Mouse (Mus musculus) liver, embryonic 18 days (tissue): ENCODE measurements around the gene Hoxa7. TPM values are rescaled to one million over a fixed set of nuclear protein-coding genes. Genes with fewer than 3 reads are reported as not detected.

ENCODE experiments used
- polyA plus RNA-seq: library from polyadenylated mRNA; depleted of rRNA; stranded (reverse); fragments of >200 nt; gene quantifications from 2 replicates; pipeline ENCODE4 v1.2.3, GENCODE M21; 2012; rRNA removed

Hoxa7 gene
- 0.23 and 0.26 TPM in 2 replicates for polyA plus RNA-seq

DNA sequence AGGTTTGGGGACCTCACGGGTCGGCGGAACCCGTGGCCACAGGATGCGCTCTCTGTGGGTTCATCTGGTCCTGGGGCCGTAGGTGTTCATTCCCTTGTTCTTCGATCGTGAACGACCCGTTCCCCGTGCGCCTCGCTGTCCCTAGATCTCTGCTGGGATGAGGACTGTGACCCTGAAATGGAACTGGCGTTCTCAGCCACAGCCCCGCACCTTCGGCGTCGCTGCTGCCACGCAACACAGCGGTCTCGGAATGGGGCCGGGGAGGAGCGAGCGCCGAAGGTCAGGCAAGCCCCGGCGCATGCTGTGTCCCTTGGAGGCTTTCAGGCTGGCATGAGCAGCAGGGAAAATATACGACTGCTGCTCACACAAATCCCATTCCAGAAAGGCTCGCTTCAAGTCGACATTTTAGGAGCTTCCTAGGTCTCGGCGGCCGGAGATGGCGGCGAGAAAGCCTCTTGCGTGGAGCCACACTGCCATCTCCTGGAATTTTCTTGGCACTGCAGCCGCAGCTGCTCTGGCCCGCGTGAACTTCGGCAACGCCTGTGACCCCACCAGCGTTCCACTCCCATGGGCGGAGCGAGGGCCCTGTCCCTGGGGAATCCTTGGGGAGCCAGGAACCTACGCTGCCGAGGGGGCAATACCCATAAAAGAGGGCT is at the start of gene Hoxa7:
TSS of gene Hoxa7 (minus strand) at position 518 of the 656 bp plus-strand sequence.

DNA sequence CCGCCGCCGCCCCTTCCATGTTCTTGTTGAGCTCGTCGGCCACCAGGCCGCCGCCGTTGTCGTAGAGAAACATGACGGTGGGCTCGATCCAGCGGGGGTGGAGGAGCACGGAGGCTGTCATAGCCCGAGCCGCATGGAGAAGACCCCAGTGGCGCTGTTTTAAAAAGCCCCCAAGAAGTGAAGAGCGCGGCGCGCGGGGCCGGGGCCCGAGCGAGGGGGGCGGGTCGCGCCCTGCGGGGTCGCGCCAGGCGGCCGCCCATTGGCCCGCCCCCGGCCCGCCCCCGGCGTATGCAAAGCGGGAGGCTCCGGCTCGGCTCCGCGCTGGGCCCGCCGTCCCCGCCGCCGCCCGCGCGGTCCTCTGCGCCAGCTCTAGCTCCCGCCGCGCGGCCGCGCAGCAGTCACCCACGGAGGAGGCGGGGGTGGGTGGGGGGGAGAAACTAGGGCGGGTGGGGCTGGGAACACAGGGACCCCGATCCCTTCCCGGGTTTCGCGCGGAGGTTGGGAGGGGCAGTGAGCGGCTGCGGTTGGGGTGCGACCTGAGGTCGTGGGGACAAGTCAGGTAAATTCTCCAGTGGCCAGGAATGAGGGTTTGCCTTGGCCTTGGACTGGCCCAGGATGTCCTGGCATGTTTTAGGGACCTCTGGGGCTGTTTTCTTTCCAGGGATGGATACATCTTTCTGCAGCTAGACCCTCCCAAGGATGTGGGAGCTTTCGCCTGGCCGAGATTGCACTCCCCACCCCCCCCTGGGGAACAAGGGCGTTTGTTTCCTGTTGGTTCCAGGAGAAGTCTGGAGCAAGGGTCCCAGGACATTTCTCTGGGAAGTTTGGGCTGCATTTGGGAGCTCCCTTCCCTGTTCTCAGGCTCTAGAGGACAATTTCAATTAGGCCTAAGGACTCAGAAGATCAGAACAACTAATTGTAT is 39.3 kb upstream of the Hoxa7 start, which contains the start of gene Hoxa13:
TSS of gene Hoxa13 (minus strand) at position 227 of the 922 bp plus-strand sequence.

DNA sequence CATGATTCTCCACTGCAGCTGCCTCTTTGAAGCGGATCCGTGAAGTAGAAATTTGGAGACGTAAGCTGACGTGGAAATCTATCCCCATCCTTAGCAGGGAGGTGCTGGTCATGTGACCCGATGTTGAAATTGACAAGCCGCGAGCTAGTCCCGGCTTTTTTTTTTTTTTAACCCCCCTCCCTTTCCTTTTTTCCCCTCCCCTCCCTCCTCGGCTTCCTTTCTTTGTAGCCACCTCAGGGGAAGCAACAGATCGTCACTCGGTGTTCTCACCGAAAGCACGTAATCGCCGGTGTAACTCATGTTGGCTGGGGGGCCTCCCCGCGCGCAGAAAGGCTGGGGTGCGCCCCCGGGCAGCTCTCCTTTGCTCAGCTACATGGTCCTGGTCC is 24.1 kb upstream of the Hoxa7 start, which contains the start of gene Hoxa11:
TSS of gene Hoxa11 (minus strand) at position 54 of the 386 bp plus-strand sequence.

DNA sequence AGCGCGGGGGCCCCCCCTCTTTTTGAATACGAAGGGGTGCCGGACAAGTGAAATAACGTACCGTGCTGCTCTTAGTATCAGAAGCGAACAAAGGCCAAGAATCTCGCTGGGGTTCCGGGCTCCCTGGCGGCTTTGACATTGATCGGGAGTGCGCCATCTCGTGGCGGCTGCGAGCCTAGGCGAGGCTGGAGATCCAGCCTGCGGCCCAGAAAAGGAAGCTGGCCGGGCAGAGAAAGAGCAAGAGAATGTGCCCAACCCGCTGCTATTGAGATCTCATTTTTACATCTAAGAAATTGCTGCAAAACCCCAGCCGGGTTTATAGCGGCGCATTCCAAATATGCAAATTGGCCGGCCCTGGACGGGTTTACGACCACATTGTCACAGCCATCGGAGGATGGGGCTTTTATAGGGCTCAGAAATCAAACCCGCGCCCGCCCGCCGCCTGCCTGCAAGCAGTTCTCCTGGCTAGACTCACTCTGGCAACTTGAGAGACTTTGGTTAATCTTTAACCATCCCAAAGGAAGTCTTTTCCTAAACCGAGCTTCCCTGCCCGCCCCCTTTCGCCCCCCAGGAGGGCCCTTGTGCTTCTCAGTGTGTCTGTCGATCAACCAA is 18.8 kb upstream of the Hoxa7 start, which contains the start of gene Hoxa10:
TSS of gene Hoxa10 (minus strand) at position 466 of the 612 bp plus-strand sequence.

DNA sequence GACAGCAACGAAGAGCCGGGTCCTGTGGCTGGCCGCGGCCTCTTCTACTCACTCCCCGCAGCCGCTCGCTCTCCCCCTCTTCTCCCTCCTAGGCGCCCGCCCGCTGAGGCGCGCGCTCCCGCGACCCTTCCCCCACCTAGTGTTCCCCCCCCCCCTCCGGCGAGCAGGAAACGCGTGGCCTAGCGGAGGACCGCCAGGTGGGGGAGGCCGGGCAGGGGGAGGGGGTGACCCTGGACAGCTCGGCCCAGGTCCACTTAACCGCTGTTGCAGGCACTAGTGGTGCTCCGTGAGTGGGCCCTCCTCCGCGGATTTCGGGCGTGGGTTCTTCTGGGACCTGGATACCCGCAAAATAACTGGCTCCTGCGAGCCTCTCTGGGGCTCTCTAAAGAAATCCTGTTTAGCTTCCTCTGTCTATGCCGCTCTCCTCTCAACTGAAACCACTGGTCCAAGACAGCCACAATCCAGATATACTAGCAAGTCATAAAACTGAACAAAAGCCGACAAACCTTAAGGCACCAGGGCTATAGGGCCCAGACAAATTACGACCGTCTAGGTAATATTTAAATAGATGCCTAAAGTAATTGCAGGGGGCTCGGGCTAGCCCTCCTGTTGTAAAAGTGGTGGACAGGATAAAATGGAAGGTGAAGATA is 9.0 kb upstream of the Hoxa7 start, which contains the start of gene Hoxa9:
TSS of gene Hoxa9 (minus strand) at position 574 of the 650 bp plus-strand sequence.

DNA sequence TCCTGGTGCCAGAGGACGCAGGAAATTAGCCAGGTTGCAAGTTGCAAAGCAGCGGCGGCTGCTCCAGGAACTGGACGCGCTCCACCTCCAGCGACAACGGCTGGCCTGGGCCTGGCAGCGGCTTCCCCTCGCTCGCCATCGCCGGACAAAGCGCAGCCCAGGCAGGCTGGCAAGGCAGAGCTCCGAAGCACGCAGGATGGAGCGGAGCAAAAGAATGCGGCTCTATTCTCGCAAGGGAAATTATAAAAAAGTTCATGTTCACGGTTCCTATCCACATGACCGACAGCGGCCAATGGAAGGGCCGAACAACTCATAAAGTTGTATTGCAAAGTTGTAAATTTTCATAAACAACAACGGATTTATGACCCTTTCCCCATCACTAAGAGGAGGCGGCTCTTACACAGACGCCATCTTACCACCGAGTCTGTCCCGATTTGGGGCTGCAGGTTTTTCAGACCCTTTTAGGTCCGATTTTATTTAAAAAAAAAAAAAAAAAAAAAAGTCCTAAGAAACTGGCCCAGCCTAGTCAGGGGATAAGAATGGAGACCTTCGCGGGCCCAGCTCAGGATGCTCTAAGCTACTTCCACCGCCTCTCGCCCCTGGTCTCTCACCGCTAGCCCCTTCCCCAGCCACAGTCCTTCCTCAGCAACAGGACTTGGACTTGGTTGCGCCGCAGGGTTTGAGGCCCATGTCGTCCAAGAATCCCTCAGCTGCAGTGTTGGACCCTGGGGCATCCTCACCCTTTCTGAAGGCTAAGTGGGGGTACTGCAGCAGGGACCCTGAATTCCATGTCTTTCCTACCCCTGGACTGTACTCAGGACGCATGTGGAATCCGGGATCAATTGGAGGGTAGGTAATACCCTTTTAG is 8.3 kb downstream of the Hoxa7 start, which contains the start of the genes Hoxa3 and Gm28308:
TSS of gene Hoxa3 (minus strand) at position 218 of the 868 bp plus-strand sequence.
TSS of gene Gm28308 (minus strand) at position 221 of the 868 bp plus-strand sequence.

DNA sequence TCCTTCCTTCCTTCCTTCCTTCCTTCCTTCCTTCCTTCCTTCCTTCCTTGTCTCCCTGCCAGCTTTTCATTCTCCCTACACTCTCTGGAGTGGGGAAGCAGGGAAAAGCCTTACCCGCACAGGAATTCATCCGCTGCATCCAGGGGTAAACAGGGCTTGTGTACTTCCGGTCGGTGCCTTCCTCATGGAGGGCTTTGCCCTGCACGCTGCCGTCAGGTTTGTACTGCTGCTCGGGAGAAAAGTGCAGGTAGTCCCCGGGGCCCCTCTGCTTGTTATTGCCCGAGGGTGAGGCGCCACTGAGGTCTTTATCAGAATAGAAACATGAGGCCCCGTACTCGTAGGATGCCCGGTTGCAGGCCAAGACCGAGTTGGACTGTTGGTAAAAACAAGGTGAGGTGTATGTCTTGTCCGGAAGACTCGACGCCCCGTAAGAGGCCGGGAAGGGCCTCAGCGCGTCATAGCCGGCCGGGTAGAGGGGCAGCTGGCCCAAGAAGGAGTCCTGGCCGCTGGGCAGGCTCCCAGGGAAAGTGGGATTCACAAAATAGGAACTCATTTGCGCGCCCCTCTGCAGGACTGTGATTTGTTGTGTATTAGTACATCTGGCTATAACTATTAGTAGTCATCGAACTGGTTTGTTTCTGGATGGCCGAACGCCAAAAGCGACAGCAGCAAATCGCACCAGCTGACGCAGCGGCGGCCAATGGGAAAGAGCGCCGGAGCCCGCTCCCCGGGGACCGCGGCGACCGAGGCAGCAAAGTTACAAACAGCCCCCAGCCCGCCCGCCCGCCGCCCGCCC is 13.4 kb downstream of the Hoxa7 start, which contains the start of gene Hoxa6:
TSS of gene Hoxa6 (minus strand) at position 651 of the 796 bp plus-strand sequence.

DNA sequence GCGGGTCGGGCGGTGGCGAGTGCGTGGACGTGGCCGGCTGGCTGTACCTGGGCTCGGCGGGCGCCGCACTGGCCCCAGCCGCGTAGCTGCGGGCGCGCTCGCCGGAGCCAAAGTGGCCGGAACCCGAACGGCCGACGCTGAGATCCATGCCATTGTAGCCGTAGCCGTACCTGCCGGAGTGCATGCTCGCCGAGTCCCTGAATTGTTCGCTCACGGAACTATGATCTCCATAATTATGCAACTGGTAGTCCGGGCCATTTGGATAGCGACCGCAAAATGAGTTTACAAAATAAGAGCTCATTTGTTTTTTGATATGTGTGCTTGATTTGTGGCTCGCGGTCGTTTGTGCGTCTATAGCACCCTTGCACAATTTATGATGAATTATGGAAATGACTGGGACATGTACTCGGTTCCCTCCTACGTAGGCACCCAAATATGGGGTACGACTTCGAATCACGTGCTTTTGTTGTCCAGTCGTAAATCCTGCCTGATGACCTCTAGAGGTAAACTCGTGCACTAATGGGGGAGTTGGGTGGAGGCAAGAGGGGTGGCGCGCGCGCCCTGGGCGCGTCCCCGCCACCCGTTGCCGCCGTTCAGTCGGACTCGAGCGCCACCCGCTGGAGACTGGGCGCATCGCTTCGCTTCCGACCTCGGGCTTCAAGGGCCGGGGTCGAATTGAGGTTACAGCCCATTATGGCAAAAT is 17.5 kb downstream of the Hoxa7 start, which contains the start of gene Hoxa5:
TSS of gene Hoxa5 (minus strand) at position 538 of the 703 bp plus-strand sequence.

DNA sequence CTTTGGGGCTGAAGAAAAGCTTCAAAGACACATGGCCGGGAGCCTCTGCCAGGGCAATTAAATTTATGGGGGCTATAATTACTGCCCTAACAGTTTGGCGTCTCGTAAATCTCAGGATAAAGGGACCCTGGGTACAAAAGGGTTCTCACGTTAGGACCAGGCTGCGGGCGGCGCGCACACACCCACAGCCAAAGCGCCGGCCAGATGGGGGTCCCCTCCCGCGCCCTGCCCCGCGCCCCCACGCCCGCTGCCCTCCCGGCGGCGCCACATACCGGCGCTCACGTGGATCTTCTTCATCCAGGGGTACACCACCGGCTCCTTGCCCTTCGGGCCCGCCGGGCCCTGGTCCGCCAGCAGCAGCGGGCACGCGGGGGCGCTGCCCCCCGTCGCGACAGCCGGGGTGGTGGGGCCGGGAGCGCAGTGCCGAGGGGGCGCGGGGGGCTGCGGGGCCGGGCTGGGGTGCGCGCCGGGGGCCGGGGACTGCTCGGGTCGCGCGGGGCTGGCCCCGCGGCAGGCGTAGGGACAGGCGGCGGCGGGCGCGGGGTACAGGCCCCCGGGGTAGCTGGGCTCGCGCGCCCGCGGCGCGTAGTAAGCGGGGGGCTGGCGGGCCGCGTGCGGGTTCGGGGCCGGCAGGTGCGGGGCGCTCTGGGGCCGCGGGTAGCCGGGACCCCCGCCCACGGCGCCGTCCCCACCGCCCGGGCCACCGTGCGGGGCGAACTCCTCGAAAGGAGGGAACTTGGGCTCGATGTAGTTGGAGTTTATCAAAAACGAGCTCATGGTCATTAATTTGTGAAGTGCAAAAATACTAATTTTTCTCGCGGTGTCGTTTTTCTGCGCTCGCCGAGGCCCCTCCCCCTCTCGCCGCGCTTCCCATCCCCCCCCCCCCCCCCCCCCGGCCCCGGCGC is 30.5 kb downstream of the Hoxa7 start, which contains the start of gene Hoxa4:
TSS of gene Hoxa4 (minus strand) at position 848 of the 905 bp plus-strand sequence.

DNA sequence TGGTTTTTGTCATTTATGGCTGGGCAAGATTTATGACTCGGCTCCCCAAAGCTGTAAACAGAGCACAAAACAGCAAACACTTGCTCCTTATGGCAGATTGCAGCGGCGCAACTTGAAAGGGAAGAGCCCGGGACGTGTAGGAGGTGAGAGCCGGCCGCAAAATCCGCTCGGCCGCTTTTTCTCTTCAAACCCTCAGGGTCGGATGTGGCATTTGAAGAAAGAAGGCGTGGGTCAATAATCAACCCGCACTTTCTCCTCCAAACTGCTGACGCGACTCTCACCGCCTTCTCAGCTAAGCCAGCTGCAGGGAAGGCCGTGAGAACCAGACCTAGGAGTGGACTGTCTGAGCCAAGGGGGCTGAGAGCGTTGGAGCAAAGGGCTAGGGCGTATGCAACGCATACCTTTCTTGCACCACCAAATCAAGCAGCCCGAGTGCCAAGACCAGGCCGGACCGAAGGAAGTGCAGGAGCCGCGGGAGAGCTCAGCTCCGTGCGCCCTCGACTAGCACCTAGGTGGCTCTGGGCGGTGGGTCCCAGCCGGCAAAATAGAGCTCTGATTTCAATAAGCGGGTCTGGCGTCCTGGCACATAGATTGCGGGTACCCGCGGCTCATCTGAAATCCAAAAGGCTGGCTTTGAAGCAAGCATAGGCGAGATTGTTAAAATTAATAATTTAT is 44.5 kb downstream of the Hoxa7 start, which contains the start of gene 5730596B20Rik:
TSS of gene 5730596B20Rik (plus strand) at position 438 of the 675 bp plus-strand sequence.

DNA sequence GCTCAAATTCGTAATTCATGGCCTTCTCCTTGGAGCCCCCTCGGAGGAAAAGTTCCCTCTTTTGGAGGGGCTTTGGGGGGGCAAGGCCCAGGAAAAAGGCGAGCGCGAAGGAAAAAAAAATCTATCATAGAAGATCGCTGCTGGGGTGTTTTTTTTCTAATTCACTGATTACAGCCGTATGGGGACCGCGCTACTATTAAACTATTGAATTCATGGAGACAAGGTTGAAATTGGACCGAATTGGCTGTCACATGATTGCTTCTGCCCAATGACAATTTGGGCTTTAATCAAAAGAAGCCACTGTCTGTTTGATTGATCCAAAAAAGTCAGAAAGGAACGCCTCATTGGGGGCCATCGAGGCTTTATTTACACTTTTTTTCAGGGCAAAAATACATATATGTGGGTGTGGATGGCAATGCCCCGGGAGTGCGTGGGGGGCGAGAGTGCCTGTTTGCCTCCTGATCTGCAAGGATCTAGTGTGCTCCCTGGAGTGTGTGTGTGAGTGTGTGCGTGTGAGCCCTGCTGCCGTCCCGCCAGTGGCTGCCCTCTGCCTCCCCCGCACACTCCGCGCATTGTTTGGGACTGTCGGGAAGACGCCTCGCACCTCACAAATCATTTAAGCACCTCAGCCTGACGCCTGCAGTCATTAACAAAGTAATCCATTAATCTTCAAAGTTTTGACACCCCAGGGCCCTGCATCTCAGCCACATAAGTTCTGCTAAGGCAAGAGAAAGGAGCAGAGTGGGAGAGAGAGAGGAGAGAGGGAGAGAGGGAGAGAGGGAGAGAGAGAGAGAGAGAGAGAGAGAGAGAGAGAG is 56.8 kb downstream of the Hoxa7 start, which contains the start of gene Hoxa2:
TSS of gene Hoxa2 (minus strand) at position 206 of the 815 bp plus-strand sequence.

Other genes with a start within 250 kb of the Hoxa7 start
- gene Skap2, start 209.3 kb downstream of the Hoxa7 start, polyA plus RNA-seq, result 15.6 and 16.3 TPM in 2 replicates
- 0.30 and 0.35 TPM in 2 replicates for gene Hoxa1, start 63.5 kb downstream of the Hoxa7 start, polyA plus RNA-seq
- 0.30 and 0.35 TPM in 2 replicates for gene Hoxa2, start 57.0 kb downstream of the Hoxa7 start, polyA plus RNA-seq
- gene 5730596B20Rik, start 44.4 kb downstream of the Hoxa7 start, polyA plus RNA-seq, result 0.05 and 0.07 TPM in 2 replicates
- gene Hoxa4, start 30.1 kb downstream of the Hoxa7 start, polyA plus RNA-seq, result 0.26 and 0.28 TPM in 2 replicates
- gene Hoxa5, start 17.3 kb downstream of the Hoxa7 start, polyA plus RNA-seq, result 1.0 and 1.2 TPM in 2 replicates
- gene Hoxa6, start 13.1 kb downstream of the Hoxa7 start, polyA plus RNA-seq, result not detected in 2 replicates
- gene Hoxa3, start 8.5 kb downstream of the Hoxa7 start, polyA plus RNA-seq, result 0.38 and 0.46 TPM in 2 replicates
- not detected in 2 replicates for gene Gm28308, start 8.5 kb downstream of the Hoxa7 start, polyA plus RNA-seq
- gene Hoxa9, start 9.2 kb upstream of the Hoxa7 start, polyA plus RNA-seq, result 0.31 and 0.45 TPM in 2 replicates
- gene Hoxa10, start 19.0 kb upstream of the Hoxa7 start, polyA plus RNA-seq, result 0.02 TPM in 2 replicates
- gene Hoxa11, start 24.0 kb upstream of the Hoxa7 start, polyA plus RNA-seq, result not detected in 2 replicates
- gene Hoxa13, start 39.0 kb upstream of the Hoxa7 start, polyA plus RNA-seq, result not detected in 2 replicates
- gene Evx1, start 91.6 kb upstream of the Hoxa7 start, polyA plus RNA-seq, result not detected in 2 replicates